Mouse (Mus musculus): ENCODE data around the gene Exosc7. TPM values are rescaled to one million over a fixed set of nuclear protein-coding genes. Genes with fewer than 3 reads are reported as not detected.

Exosc7 gene
- polyA plus RNA-seq, 1 experiment from 2014 or later: 137 TPM

- no peak for ATAC-seq (ENCODE audit: low FRiP score, low TSS enrichment)
- no peak overlapping the region for H3K4me3 ChIP-seq (ENCODE audit: low read length)
- peaks cover 6% of the 10 kb centered on the region; the same call in 1 of the 2 replicates for H3K36me3 ChIP-seq (ENCODE audit: insufficient read depth, low read length)
- H3K27ac ChIP-seq (ENCODE audit: low read length): no peak overlapping the region
- H3K27me3 ChIP-seq (ENCODE audit: insufficient read depth, low read length): no peaks in the 10 kb centered on the region
- no peak overlapping the region for H3K4me2 ChIP-seq (replicated peaks; ENCODE audit: low read depth, low read length)
- no peaks in the 10 kb centered on the region for H3K9me3 ChIP-seq (ENCODE audit: low read length)
- 93% methylated on average over 6 of the region's 6 CpGs for WGBS
- H3K4me1 ChIP-seq (ENCODE audit: insufficient read depth, low read length): no peaks in the 10 kb centered on the region
- no peak overlapping the region for H3K9ac ChIP-seq (replicated peaks; ENCODE audit: low read length)
Observed at GRCm38 (mm10) chr9:123180003-123180402, 67.0 kb downstream of the Exosc7 start.

- Histone ChIP-seq H3K4me3 (ENCODE audit: low read length) (no peak overlapping the region), H3K27me3 (ENCODE audit: insufficient read depth, low read length) (no peaks in the 10 kb centered on the region), H3K36me3 (ENCODE audit: insufficient read depth, low read length) (no peaks in the 10 kb centered on the region), H3K27ac (ENCODE audit: low read length) (peak overlapping the region; percentile 21; the same call in 1 of the 2 replicates), H3K9me3 (ENCODE audit: low read length) (no peaks in the 10 kb centered on the region), H3K9ac (replicated peaks; ENCODE audit: low read length) (no peak overlapping the region), H3K4me2 (replicated peaks; ENCODE audit: low read depth, low read length) (no peak overlapping the region), H3K4me1 (ENCODE audit: insufficient read depth, low read length) (no peaks in the 10 kb centered on the region)
- peak; percentile 89 for ATAC-seq (ENCODE audit: low FRiP score, low TSS enrichment)
- WGBS: 72% methylated on average over 8 of the region's 8 CpGs
Observed at GRCm38 (mm10) chr9:123183226-123183625, 70.2 kb downstream of the Exosc7 start.

GRCm38 (mm10) chr9:123185546-123185945, 72.5 kb downstream of the Exosc7 start:
- Histone ChIP-seq H3K9me3 (ENCODE audit: low read length) (no peaks in the 10 kb centered on the region), H3K27me3 (ENCODE audit: insufficient read depth, low read length) (no peaks in the 10 kb centered on the region), H3K4me1 (ENCODE audit: insufficient read depth, low read length) (no peaks in the 10 kb centered on the region), H3K9ac (replicated peaks; ENCODE audit: low read length) (no peak overlapping the region), H3K27ac (ENCODE audit: low read length) (no peak overlapping the region), H3K36me3 (ENCODE audit: insufficient read depth, low read length) (peaks cover 2% of the 10 kb centered on the region; the same call in 1 of the 2 replicates), H3K4me3 (ENCODE audit: low read length) (no peak overlapping the region), H3K4me2 (replicated peaks; ENCODE audit: low read depth, low read length) (no peak overlapping the region)
- ATAC-seq (ENCODE audit: low FRiP score, low TSS enrichment): no peak
- 38% methylated on average over 2 of the region's 2 CpGs for WGBS

Other genes starting within 250 kb of the Exosc7 start
- 82.3 and 83.0 TPM in 2 replicates for gene Zfp445, start 247.2 kb upstream of the Exosc7 start, polyA plus RNA-seq (2015; fragmentation: Nextera tagmentation; extraction: Ambion mirVana)
- 6.0 and 7.7 TPM in 2 replicates for gene Zkscan7, start 227.5 kb upstream of the Exosc7 start, polyA plus RNA-seq (2015; fragmentation: Nextera tagmentation; extraction: Ambion mirVana)
- 24.9 and 25.1 TPM in 2 replicates for gene Zfp105, start 190.1 kb upstream of the Exosc7 start, polyA plus RNA-seq (2015; fragmentation: Nextera tagmentation; extraction: Ambion mirVana)
- 24.7 and 28.2 TPM in 2 replicates for gene 1110059G10Rik, start 162.2 kb upstream of the Exosc7 start, polyA plus RNA-seq (2015; fragmentation: Nextera tagmentation; extraction: Ambion mirVana)
- 43.9 and 56.0 TPM in 2 replicates for gene Kif15, start 162.2 kb upstream of the Exosc7 start, polyA plus RNA-seq (2015; fragmentation: Nextera tagmentation; extraction: Ambion mirVana)
- 25.0 and 25.7 TPM in 2 replicates for gene Tmem42, start 91.9 kb upstream of the Exosc7 start, polyA plus RNA-seq (2015; fragmentation: Nextera tagmentation; extraction: Ambion mirVana)
- 0.72 and 0.89 TPM in 2 replicates for gene Tgm4, start 78.5 kb upstream of the Exosc7 start, polyA plus RNA-seq (2015; fragmentation: Nextera tagmentation; extraction: Ambion mirVana)
- gene Zdhhc3, start within 50 bp of the Exosc7 start, polyA plus RNA-seq (2015; fragmentation: Nextera tagmentation; extraction: Ambion mirVana): 69.8 and 73.4 TPM in 2 replicates
- gene Clec3b, start 37.7 kb downstream of the Exosc7 start, polyA plus RNA-seq (2015; fragmentation: Nextera tagmentation; extraction: Ambion mirVana): 0.70 and 0.77 TPM in 2 replicates
- 9.7 and 11.0 TPM in 2 replicates for gene Cdcp1, start 102.8 kb downstream of the Exosc7 start, polyA plus RNA-seq (2015; fragmentation: Nextera tagmentation; extraction: Ambion mirVana)
- 3.6 and 4.7 TPM in 2 replicates for gene Tmem158, start 147.5 kb downstream of the Exosc7 start, polyA plus RNA-seq (2015; fragmentation: Nextera tagmentation; extraction: Ambion mirVana)

Measured in kidney, embryonic 16.5 days (tissue).